Mouse (Mus musculus): ENCODE data around the gene Sdc3.

GRCm38 (mm10) chr4:130791811-130792375, 444 bp upstream of the Sdc3 start:
- no peak for TF ChIP-seq CTCF (IDR thresholded peaks at IDR 0.05; ENCODE audit: borderline replicate concordance, insufficient read depth, low read length)
- no peak for TF ChIP-seq POLR2A (IDR thresholded peaks at IDR 0.05; ENCODE audit: low read depth, low read length)
